Mouse (Mus musculus) erythroblast, embryonic 14.5 days (primary cell): Measurements from ENCODE around the gene Pitpnm2.

Source experiments
- GATA1 ChIP-seq: IDR thresholded peaks from 2 replicates; pipeline ENCODE4 v1.6.1; 2012; ENCODE audit warnings: low read length, inconsistent platforms, mixed read lengths
- TAL1 ChIP-seq: IDR thresholded peaks from 3 replicates; pipeline ENCODE4 v1.6.1; 2012; ENCODE audit warnings: low read length, inconsistent platforms, mixed read lengths

DNA sequence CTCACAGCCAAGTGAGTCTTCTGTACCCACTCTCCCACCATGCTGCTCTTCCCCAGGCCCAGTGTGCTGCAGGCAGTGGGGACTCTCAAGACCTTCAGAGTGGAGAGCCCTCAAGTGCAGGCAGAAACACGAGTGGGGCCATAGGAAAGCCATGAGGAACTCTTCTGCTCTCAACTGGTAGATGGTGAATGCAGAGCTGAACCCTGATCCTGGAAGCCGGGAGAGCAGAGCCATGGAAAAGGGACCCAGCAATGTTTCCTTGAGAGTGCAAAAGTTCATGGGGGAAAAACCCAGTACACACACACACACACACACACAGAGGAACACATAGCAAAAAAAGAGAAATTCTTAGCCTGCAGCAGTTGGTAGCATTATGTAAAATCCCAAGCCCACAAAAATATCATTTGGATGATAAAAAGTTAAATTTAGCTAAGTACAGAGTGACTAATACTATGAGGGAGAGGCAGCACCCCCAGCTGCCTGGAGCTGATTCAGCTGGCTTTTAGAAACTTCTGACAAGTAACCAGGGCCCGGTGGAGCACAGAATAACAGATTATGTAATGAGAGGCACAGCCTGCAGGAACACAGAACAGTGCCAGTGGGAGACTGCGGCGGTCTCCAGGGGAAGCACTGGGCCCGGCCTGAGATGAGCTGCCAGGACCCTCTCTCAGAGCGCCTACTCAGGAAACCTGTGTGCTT is 28.4 kb downstream of the Pitpnm2 start:
- TF ChIP-seq GATA1 (no peak), TAL1 (no peak)
